ENCODE assay signal across 21 mouse cellular contexts in genomic region chr6:136167361-136167760, GRCm38 (mm10). TPM values are rescaled to one million over a fixed set of nuclear protein-coding genes. Genes with fewer than 3 reads are reported as not detected.
DNase-seq lines count a peak whose midpoint lies in the region; ATAC-seq lines count a peak whose summit lies in the region.
"Had no signal": no experiment of that assay in that cellular context is flagged by ENCODE, and none has a peak within 500 bp of the region (broad histone marks: within the 10 kb centered on the region; RNA-seq: fewer than 3 reads in every experiment).

No protein-coding gene starts in this region.

- 82% methylated on average over 5 of the region's 5 CpGs for WGBS in hindbrain, embryonic 13.5 days
- 86% methylated on average over 5 of the region's 5 CpGs for WGBS in hindbrain, embryonic 10.5 days
- WGBS in neural tube, embryonic 13.5 days, result 80% methylated on average over 5 of the region's 5 CpGs
- WGBS in midbrain, embryonic 16.5 days, result 78% methylated on average over 5 of the region's 5 CpGs

- H3K4me2 ChIP-seq in hindbrain, embryonic 13.5 days, result peak overlapping the region; percentile 71
- H3K4me2 ChIP-seq in neural tube, embryonic 13.5 days, result peak overlapping the region; percentile 76
- peak overlapping the region; percentile 67 for H3K4me2 ChIP-seq in midbrain, embryonic 16.5 days (ENCODE audit: low read length)
- H3K4me2 ChIP-seq: limb, embryonic 15.5 days; liver, embryonic 15.5 days had no signal

- no peak overlapping the region for H3K27ac ChIP-seq in hindbrain, embryonic 13.5 days
- no peak overlapping the region for H3K27ac ChIP-seq in hindbrain, embryonic 10.5 days
- no peak overlapping the region for H3K27ac ChIP-seq in neural tube, embryonic 13.5 days (replicated peaks)
- no peak overlapping the region for H3K27ac ChIP-seq in midbrain, embryonic 16.5 days (ENCODE audit: low read length)
- H3K27ac ChIP-seq: embryonic facial prominence, embryonic 10.5 days; limb, embryonic 15.5 days; liver, embryonic 15.5 days; macrophage had no signal

- peaks cover 67% of the 10 kb centered on the region for H3K4me1 ChIP-seq in hindbrain, embryonic 13.5 days (replicated peaks)
- peaks cover 8% of the 10 kb centered on the region for H3K4me1 ChIP-seq in hindbrain, embryonic 10.5 days (replicated peaks)
- peaks cover 69% of the 10 kb centered on the region for H3K4me1 ChIP-seq in neural tube, embryonic 13.5 days (replicated peaks)
- peaks cover 54% of the 10 kb centered on the region for H3K4me1 ChIP-seq in midbrain, embryonic 16.5 days (ENCODE audit: control insufficient read depth, insufficient read depth, low read length)
- H3K4me1 ChIP-seq: liver, embryonic 15.5 days had no signal

- H3K9me3 ChIP-seq in hindbrain, embryonic 13.5 days, result no peaks in the 10 kb centered on the region
- no peaks in the 10 kb centered on the region for H3K9me3 ChIP-seq in hindbrain, embryonic 10.5 days
- H3K9me3 ChIP-seq in neural tube, embryonic 13.5 days, result no peaks in the 10 kb centered on the region
- H3K9me3 ChIP-seq in midbrain, embryonic 16.5 days (replicated peaks; ENCODE audit: control insufficient read depth, low read length, poor library complexity, severe bottlenecking), result no peaks in the 10 kb centered on the region
- H3K9me3 ChIP-seq: embryonic facial prominence, embryonic 10.5 days; limb, embryonic 15.5 days; liver, embryonic 15.5 days had no signal

- no peak overlapping the region for H3K9ac ChIP-seq in hindbrain, embryonic 13.5 days
- no peak overlapping the region for H3K9ac ChIP-seq in neural tube, embryonic 13.5 days
- no peak overlapping the region for H3K9ac ChIP-seq in midbrain, embryonic 16.5 days (ENCODE audit: low read depth, low read length)
- H3K9ac ChIP-seq: limb, embryonic 15.5 days; liver, embryonic 15.5 days had no signal

- DNase-seq in hindbrain, embryonic 10.5 days (ENCODE audit: low spot score), result no peak
- DNase-seq in neural tube, embryonic 10.5 days (ENCODE audit: extremely low spot score, low spot score), result no peak
- DNase-seq in testis, postnatal 14 days (ENCODE audit: low spot score), result no peak
- no peak for DNase-seq in layer of hippocampus, adult 11-12 months (ENCODE audit: low spot score)
- DNase-seq: cerebellum, adult 2 months; cerebellum, postnatal 36 days; gastrocnemius, postnatal 36 days; kidney, adult 11 months; layer of hippocampus, postnatal 36 days; right cerebral cortex, postnatal 25 days; thymus, adult 18-20 months had no signal

- no peak for ATAC-seq in hindbrain, embryonic 13.5 days (ENCODE audit: low FRiP score)
- no peak for ATAC-seq in neural tube, embryonic 13.5 days (ENCODE audit: low read depth)
- no peak for ATAC-seq in midbrain, embryonic 16.5 days

- no peaks in the 10 kb centered on the region for H3K36me3 ChIP-seq in hindbrain, embryonic 13.5 days
- no peaks in the 10 kb centered on the region for H3K36me3 ChIP-seq in hindbrain, embryonic 10.5 days
- H3K36me3 ChIP-seq in neural tube, embryonic 13.5 days, result no peaks in the 10 kb centered on the region
- H3K36me3 ChIP-seq in midbrain, embryonic 16.5 days (ENCODE audit: control insufficient read depth, insufficient read depth, low read length), result no peaks in the 10 kb centered on the region
- H3K36me3 ChIP-seq: embryonic facial prominence, embryonic 10.5 days; limb, embryonic 15.5 days; liver, embryonic 15.5 days had no signal

- peaks cover 20% of the 10 kb centered on the region for H3K27me3 ChIP-seq in hindbrain, embryonic 13.5 days
- H3K27me3 ChIP-seq in hindbrain, embryonic 10.5 days (ENCODE audit: insufficient read depth, poor library complexity, severe bottlenecking), result peaks cover 34% of the 10 kb centered on the region
- peaks cover 24% of the 10 kb centered on the region for H3K27me3 ChIP-seq in neural tube, embryonic 13.5 days
- H3K27me3 ChIP-seq in midbrain, embryonic 16.5 days (ENCODE audit: control insufficient read depth, insufficient read depth, low read depth, low read length), result no peaks in the 10 kb centered on the region

- peak overlapping the region; percentile 58 for H3K4me3 ChIP-seq in hindbrain, embryonic 13.5 days
- H3K4me3 ChIP-seq in hindbrain, embryonic 10.5 days, result no peak overlapping the region
- 0 out of 2 replicates have a peak overlapping the region, but pooled peaks have one; percentile 4 for H3K4me3 ChIP-seq in neural tube, embryonic 13.5 days
- peak overlapping the region; percentile 6; the same call in 1 of the 2 replicates for H3K4me3 ChIP-seq in midbrain, embryonic 16.5 days (ENCODE audit: low read depth, low read length)
- H3K4me3 ChIP-seq: embryonic facial prominence, embryonic 10.5 days; limb, embryonic 15.5 days; liver, embryonic 15.5 days had no signal

RNA-seq across cellular contexts. Expression of gene Grin2b, which starts 6.0 kb away (rescaled TPM):
- 43.7 and 46.7 TPM in 2 replicates for polyA plus RNA-seq in hindbrain, embryonic 13.5 days (2015; fragmentation: Nextera tagmentation; extraction: Ambion mirVana)
- polyA plus RNA-seq in hindbrain, embryonic 10.5 days (2016; fragmentation: Nextera tagmentation; extraction: Ambion mirVana), result 0.47 and 0.70 TPM in 2 replicates
- polyA plus RNA-seq in neural tube, embryonic 13.5 days (2015; fragmentation: Nextera tagmentation; extraction: Ambion mirVana), result 27.8 and 32.6 TPM in 2 replicates
- 74.8 and 75.6 TPM in 2 replicates for polyA plus RNA-seq in midbrain, embryonic 16.5 days (2015; fragmentation: Nextera tagmentation; extraction: Ambion mirVana)
- polyA plus RNA-seq: C2C12; heart, postnatal 0 days; large intestine, adult 2 months; liver, embryonic 15.5 days; macrophage had no signal

Comparison
In these comparisons a context has a peak if more than half of its experiments do, and no peak if none do; other contexts are left out.
1. RNA of gene Grin2b, which starts 6.0 kb away (polyA plus RNA-seq): 74.8 to 75.6 TPM in midbrain, embryonic 16.5 days, 43.7 to 46.7 TPM in hindbrain, embryonic 13.5 days and 27.8 to 32.6 TPM in neural tube, embryonic 13.5 days; 0.47 to 0.70 TPM in hindbrain, embryonic 10.5 days; every median in the first group is over 10 times any median in the second.
2. Peak in every context shown above with its lines, with median percentiles within 50 percentile points of each other: H3K4me2 ChIP-seq.